Mouse (Mus musculus) kidney, embryonic 16.5 days (tissue): ENCODE data around the gene Sparc. TPM values are rescaled to one million over a fixed set of nuclear protein-coding genes. Genes with fewer than 3 reads are reported as not detected.

Experiments used
- ATAC-seq: fragments of 200-750 bp; cut with Nextera tagmentation; 2 replicates; pipeline ENCODE4 v1.8.0; 2017; ENCODE audit warnings: moderate TSS enrichment; ENCODE audit not compliant: low FRiP score, low TSS enrichment
- H3K27ac ChIP-seq: fragments of 300-500 bp; sonication (generic); 2 replicates; pipeline ENCODE4 v1.5.1; 2014; ENCODE audit warnings: low read length
- H3K27me3 ChIP-seq: fragments of 300-500 bp; sonication (generic); 2 replicates; pipeline ENCODE4 v1.6.1; 2014; ENCODE audit warnings: low read length, control low read depth, mixed read lengths; ENCODE audit not compliant: insufficient read depth
- H3K36me3 ChIP-seq: fragments of 300-500 bp; sonication (generic); 2 replicates; pipeline ENCODE4 v1.6.1; 2014; ENCODE audit warnings: low read length, control low read depth, mixed read lengths; ENCODE audit not compliant: insufficient read depth
- H3K4me1 ChIP-seq: fragments of 300-500 bp; sonication (generic); 2 replicates; pipeline ENCODE4 v1.6.1; 2014; ENCODE audit warnings: low read length, control low read depth, mixed read lengths; ENCODE audit not compliant: insufficient read depth
- H3K4me2 ChIP-seq: fragments of 300-500 bp; sonication (generic); replicated peaks from 2 replicates; pipeline ENCODE4 v1.6.1; 2014; ENCODE audit warnings: low read depth, low read length
- H3K4me3 ChIP-seq: fragments of 300-500 bp; sonication (generic); 2 replicates; pipeline ENCODE4 v1.5.1; 2014; ENCODE audit warnings: mild to moderate bottlenecking, low read length
- H3K9ac ChIP-seq: fragments of 300-500 bp; sonication (generic); replicated peaks from 2 replicates; pipeline ENCODE4 v1.6.1; 2014; ENCODE audit warnings: low read length
- H3K9me3 ChIP-seq: fragments of 300-500 bp; sonication (generic); 2 replicates; pipeline ENCODE4 v1.6.1; 2016; ENCODE audit warnings: low read length, control low read depth
- WGBS: fragments of 180-500 bp; shearing (Covaris S2); extraction: QIAGEN DNeasy Blood & Tissue Kit; methylation state at CpG from one replicate; pipeline ENCODE4 v1.1.7; 2014; 5-methylcytosine and 5-hydroxymethylcytosine counted together
- polyA plus RNA-seq: library from polyadenylated mRNA; unstranded; fragments of >200 nt; fragmentation: Nextera tagmentation; extraction: Ambion mirVana; gene quantifications from 2 replicates; pipeline ENCODE4 v1.2.1, GENCODE M21; 2015

The Sparc gene
- polyA plus RNA-seq, 1 experiment from 2014 or later: 1,572 TPM

GRCm38 (mm10) chr11:55397441-55397840, 25.5 kb downstream of the Sparc start:
- Histone ChIP-seq H3K4me1 (no peaks in the 10 kb centered on the region), H3K9me3 (no peaks in the 10 kb centered on the region), H3K27me3 (no peaks in the 10 kb centered on the region), H3K9ac (no peak overlapping the region), H3K36me3 (peaks cover 69% of the 10 kb centered on the region), H3K27ac (no peak overlapping the region), H3K4me3 (no peak overlapping the region), H3K4me2 (no peak overlapping the region)
- WGBS: 80% methylated on average over 9 of the region's 9 CpGs
- ATAC-seq: no peak

DNA sequence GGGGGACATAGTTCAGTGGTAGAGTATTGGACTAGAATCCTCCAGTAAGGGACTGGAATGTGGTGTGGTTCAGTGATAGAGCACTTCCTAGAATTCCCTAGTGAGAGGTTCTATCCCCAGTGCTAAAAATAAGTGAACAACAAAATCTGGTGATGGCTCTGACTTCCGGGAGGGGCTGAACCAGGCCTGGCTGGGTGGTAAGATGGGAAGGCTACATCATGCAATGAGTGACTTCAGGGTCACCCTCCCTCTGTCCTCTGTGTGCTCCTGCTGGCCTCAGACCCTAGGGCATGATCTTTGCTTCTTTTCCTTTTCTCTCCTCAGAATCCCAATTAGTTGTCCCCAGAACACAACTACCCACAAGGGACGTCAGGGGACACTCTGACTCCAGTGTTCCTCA, 25.9 kb downstream of the Sparc start:
- no peak for ATAC-seq
- H3K27ac ChIP-seq: no peak overlapping the region
- no peak overlapping the region for H3K4me3 ChIP-seq
- WGBS: 83% methylated on average over 2 of the region's 2 CpGs
- no peak overlapping the region for H3K9ac ChIP-seq
- no peaks in the 10 kb centered on the region for H3K4me1 ChIP-seq
- peaks cover 66% of the 10 kb centered on the region for H3K36me3 ChIP-seq
- no peak overlapping the region for H3K4me2 ChIP-seq
- no peaks in the 10 kb centered on the region for H3K27me3 ChIP-seq
- no peaks in the 10 kb centered on the region for H3K9me3 ChIP-seq

DNA sequence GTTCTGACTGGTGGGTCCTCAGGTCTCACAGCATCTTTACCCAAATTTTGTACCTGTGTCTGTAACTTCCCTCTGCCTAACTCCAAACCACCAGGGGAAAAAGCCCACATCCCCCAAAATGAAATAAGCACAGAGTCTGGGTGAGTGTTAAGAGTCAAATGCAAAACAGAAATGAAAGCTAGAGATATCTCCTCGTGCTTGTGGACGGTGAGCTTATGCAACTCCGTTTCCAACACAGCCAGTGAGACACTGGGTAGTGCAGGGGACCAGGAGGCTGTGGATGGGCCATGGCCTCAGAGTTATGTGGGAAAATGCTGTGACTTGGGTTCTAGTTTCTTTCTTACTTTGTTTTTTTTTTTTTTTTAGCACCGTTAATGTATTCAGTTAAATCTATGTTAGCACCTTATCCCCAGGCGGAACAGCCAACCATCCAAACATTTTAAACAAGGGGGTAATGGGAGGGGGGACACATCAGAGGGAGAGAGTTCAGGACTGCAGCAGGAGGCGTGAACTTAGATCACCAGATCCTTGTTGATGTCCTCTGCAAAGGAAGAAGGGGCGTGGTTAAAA, 27.8 kb downstream of the Sparc start:
- H3K27ac ChIP-seq: no peak overlapping the region
- H3K27me3 ChIP-seq: no peaks in the 10 kb centered on the region
- no peak overlapping the region for H3K4me3 ChIP-seq
- H3K36me3 ChIP-seq: peaks cover 51% of the 10 kb centered on the region
- ATAC-seq: no peak
- H3K4me1 ChIP-seq: no peaks in the 10 kb centered on the region
- no peaks in the 10 kb centered on the region for H3K9me3 ChIP-seq
- 79% methylated on average over 7 of the region's 7 CpGs for WGBS
- H3K4me2 ChIP-seq: no peak overlapping the region
- no peak overlapping the region for H3K9ac ChIP-seq

DNA sequence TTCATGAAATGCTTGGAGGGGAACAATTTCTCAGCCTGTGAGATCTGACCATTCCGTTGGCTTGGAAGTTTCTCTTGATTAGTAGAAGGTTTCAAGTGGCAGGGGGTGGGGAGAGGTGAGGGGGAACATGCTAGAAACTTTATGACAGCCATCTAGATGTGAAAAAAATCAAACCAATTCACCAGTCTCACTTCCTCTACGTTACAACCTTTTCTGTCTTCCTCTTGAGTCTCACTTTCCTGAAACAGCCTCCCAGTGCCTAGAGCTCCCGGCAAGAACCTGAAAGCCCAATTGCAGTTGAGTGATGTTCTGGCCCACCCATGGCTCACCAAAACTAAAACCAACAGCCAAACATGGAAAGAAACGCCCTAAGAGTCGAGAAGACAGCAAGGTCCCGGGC, 28.4 kb downstream of the Sparc start:
- peaks cover 46% of the 10 kb centered on the region for H3K36me3 ChIP-seq
- no peak overlapping the region for H3K9ac ChIP-seq
- H3K27me3 ChIP-seq: no peaks in the 10 kb centered on the region
- H3K27ac ChIP-seq: no peak overlapping the region
- H3K4me1 ChIP-seq: no peaks in the 10 kb centered on the region
- WGBS: 71% methylated on average over 6 of the region's 6 CpGs
- H3K4me3 ChIP-seq: no peak overlapping the region
- no peak overlapping the region for H3K4me2 ChIP-seq
- ATAC-seq: no peak
- no peaks in the 10 kb centered on the region for H3K9me3 ChIP-seq

DNA sequence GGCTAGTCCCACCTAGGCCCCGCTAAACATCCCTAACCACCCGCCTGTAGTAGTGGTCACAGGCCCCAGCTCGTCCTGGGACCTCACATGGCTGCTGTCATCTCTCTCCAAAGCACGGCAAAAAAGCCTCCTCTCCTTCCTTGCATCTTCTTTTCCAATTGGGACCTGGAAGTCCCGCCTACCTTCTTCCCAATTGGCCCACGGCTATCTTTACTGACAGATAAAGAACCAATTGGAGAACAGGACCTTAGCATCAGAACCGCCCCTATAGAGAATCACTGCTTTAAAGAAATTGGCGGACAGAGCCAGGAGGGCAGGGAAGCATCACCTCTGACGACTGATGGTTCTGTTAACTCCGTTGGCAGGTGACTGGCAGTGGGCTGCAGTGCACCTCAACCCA, 30.5 kb downstream of the Sparc start:
- no peak for ATAC-seq
- Histone ChIP-seq H3K9ac (no peak overlapping the region), H3K4me3 (no peak overlapping the region), H3K36me3 (peaks cover 24% of the 10 kb centered on the region), H3K4me1 (no peaks in the 10 kb centered on the region), H3K4me2 (no peak overlapping the region), H3K9me3 (no peaks in the 10 kb centered on the region), H3K27ac (no peak overlapping the region), H3K27me3 (no peaks in the 10 kb centered on the region)
- WGBS: 44% methylated on average over 10 of the region's 10 CpGs

DNA sequence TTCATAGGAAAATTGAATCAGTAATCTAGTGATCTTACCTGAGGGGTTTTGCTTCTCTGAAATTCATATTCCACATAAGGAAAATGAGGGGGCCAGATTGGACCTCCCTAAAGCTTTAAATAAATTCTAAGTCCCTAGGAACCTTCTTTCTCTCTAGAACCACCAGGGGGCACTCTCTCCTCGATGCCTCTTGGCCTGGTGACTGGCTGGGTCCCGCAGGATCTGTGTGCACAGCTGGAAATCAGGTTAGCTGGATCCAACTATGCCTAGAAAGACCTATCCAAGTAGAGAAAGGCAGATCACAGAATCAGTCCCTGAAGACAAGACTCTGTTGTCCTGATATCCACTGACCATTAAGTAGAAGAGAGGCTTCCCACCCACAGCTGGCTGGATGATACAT, 33.2 kb downstream of the Sparc start:
- Histone ChIP-seq H3K9me3 (no peaks in the 10 kb centered on the region), H3K27ac (no peak overlapping the region), H3K4me2 (no peak overlapping the region), H3K4me1 (no peaks in the 10 kb centered on the region), H3K4me3 (no peak overlapping the region), H3K9ac (no peak overlapping the region), H3K27me3 (no peaks in the 10 kb centered on the region), H3K36me3 (peaks cover 10% of the 10 kb centered on the region; the same call in 1 of the 2 replicates)
- 0% methylated on average over 2 of the region's 2 CpGs for WGBS
- no peak for ATAC-seq

- Histone ChIP-seq H3K4me1 (peaks cover 5% of the 10 kb centered on the region; the same call in 1 of the 2 replicates), H3K9ac (no peak overlapping the region), H3K36me3 (no peaks in the 10 kb centered on the region), H3K4me3 (no peak overlapping the region), H3K27ac (no peak overlapping the region), H3K27me3 (no peaks in the 10 kb centered on the region; the same call in 1 of the 2 replicates), H3K9me3 (no peaks in the 10 kb centered on the region), H3K4me2 (0 out of 2 replicates have a peak overlapping the region, but pooled peaks have one; percentile 6)
- WGBS: 47% methylated on average over 8 of the region's 8 CpGs
- no peak for ATAC-seq
Measured at GRCm38 (mm10) chr11:55387576-55387975, 35.4 kb downstream of the Sparc start.

DNA sequence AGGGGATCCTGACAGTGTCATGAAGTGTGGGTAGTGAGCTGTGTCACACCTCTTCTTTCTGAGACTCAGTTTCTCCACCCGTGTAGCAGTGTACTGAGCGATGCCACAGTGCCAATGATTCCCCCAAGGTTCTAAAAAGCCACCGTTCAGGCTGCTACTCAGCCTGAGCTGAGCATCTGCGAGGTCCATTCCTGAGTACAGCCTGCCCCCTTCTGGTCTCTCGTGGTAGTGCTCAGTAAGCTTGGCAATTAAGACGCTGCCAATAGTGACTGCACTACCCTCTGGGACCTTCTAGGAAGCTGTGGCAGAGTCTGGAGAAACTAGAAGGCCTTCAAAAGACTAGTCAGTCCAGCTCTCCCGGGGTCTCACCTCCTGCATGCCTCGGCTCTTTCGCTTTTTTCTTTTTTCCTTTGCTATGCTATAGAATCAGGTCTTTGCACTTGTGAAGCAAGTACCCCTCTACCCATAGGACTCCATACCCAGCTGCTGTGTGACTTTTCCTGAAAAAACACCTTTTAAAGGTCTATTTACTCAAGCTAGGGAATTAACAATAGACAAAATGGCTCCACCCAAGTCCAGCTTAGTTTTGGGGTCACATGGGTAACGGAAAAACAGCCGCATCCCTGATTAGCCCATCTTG, 36.4 kb downstream of the Sparc start:
- Histone ChIP-seq H3K4me3 (no peak overlapping the region), H3K9me3 (no peaks in the 10 kb centered on the region)

GRCm38 (mm10) chr11:55383463-55384045, 39.4 kb downstream of the Sparc start:
- Histone ChIP-seq H3K4me1 (peaks cover 5% of the 10 kb centered on the region; the same call in 1 of the 2 replicates), H3K9ac (0 out of 2 replicates have a peak overlapping the region, but pooled peaks have one; percentile 2), H3K36me3 (no peaks in the 10 kb centered on the region), H3K4me3 (no peak overlapping the region), H3K4me2 (no peak overlapping the region), H3K27me3 (no peaks in the 10 kb centered on the region; the same call in 1 of the 2 replicates), H3K9me3 (no peaks in the 10 kb centered on the region), H3K27ac (no peak overlapping the region)
- no peak for ATAC-seq
- WGBS: 34% methylated on average over 6 of the region's 6 CpGs

More for the DNA sequence above, 36.4 kb downstream of the Sparc start:
- H3K4me2 ChIP-seq: no peak overlapping the region
- no peaks in the 10 kb centered on the region for H3K36me3 ChIP-seq
- no peak overlapping the region for H3K27ac ChIP-seq
- no peak overlapping the region for H3K9ac ChIP-seq
- WGBS: 15% methylated on average over 11 of the region's 11 CpGs
- H3K27me3 ChIP-seq: no peaks in the 10 kb centered on the region; the same call in 1 of the 2 replicates
- peak; percentile 69 for ATAC-seq
- peaks cover 5% of the 10 kb centered on the region; the same call in 1 of the 2 replicates for H3K4me1 ChIP-seq

- H3K4me2 ChIP-seq: no peak overlapping the region
- H3K9me3 ChIP-seq: no peaks in the 10 kb centered on the region
- H3K4me3 ChIP-seq: no peak overlapping the region
- H3K4me1 ChIP-seq: peaks cover 5% of the 10 kb centered on the region; the same call in 1 of the 2 replicates
- no peak for ATAC-seq
- H3K9ac ChIP-seq: no peak overlapping the region
- no peaks in the 10 kb centered on the region; the same call in 1 of the 2 replicates for H3K27me3 ChIP-seq
- H3K36me3 ChIP-seq: no peaks in the 10 kb centered on the region
- WGBS: 38% methylated on average over 6 of the region's 6 CpGs
- H3K27ac ChIP-seq: no peak overlapping the region
Measured at GRCm38 (mm10) chr11:55380908-55381307, 42.1 kb downstream of the Sparc start.
